Mouse (Mus musculus): ENCODE data around the gene Krt20.

DNA sequence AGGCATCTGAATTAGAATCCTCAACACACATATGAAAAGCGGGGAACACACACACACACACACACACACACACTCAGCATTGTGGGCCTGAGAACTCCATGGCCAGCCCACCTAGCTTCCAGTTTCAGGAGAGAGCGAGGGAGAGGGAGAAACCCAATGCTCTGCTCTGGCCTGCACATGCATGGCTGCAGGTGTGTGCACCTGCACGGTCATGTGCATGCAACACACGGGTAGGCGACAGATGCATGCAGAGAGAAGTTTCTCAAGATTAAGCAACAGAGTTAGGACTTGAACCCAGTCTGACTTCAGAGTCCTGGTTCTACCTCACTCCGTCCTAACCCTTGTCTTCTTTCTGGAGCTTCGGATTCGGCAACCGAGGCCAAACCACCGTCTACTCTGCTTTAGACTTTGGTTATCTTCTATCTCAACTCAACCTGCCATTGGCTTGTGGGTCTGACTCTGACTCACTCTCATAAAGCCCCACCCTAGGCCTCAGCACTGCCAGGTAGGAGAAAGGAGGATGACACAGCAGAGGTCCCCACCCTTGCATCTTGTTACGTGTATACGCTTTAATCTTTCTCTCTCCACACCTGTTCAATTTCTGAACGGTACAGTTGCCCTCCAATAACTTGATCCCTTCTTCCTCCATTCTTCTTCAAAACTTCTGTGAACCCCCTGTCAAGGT, 23.3 kb downstream of the Krt20 start:
- TF ChIP-seq CTCF (IDR thresholded peaks at IDR 0.05; ENCODE audit: control insufficient read depth, insufficient read depth, insufficient read length), result no peak
- TF ChIP-seq USF1 (IDR thresholded peaks at IDR 0.05; ENCODE audit: low read depth), result no peak
- no peak for TF ChIP-seq MYOG (IDR thresholded peaks at IDR 0.05; ENCODE audit: control insufficient read depth, extremely low read depth, insufficient read length)
- no peak for TF ChIP-seq CEBPB (IDR thresholded peaks at IDR 0.05; ENCODE audit: low read depth)
- TF ChIP-seq MYOD1 (IDR thresholded peaks at IDR 0.05; ENCODE audit: control insufficient read depth, insufficient read length, low read depth), result no peak
- TF ChIP-seq FOSL1 (IDR thresholded peaks at IDR 0.05; ENCODE audit: insufficient read depth, low read length, poor library complexity, severe bottlenecking), result no peak
- no peak for TF ChIP-seq MAX (IDR thresholded peaks at IDR 0.05)
